Mouse (Mus musculus) heart, postnatal 0 days (tissue): ENCODE data around the gene Oog3.

Source experiments
- CTCF ChIP-seq: IDR thresholded peaks from 2 replicates; pipeline ENCODE4 v1.5.1; 2016; ENCODE audit warnings: antibody characterized with exemption, control low read depth, low read depth
- EP300 ChIP-seq: IDR thresholded peaks from 2 replicates; pipeline ENCODE4 v1.6.1; 2016; ENCODE audit warnings: antibody characterized with exemption, low read depth

DNA sequence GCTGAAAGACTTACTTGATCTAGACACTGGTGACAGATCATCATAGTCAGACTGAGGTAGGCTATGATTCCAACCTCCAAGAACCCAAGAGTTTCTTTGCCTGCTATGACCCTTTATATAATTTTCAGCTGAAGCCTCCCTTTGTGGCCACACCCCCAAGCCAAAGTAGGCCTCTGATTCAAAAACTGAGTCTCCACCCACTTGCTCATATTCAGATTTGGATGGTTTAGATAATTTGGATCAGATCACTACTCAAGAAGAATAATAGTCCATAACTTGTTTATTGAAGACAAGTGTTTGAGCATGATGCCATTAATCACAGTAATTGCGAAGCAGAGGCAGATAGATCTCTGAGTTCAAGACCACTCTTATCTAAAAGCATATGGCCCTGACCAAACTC is at the start of gene Oog3:
- TF ChIP-seq EP300, result no peak
- no peak for TF ChIP-seq CTCF
